Mouse (Mus musculus) c-Kit-positive CD71-positive TER-119-negative erythroid progenitor cells, embryonic 14.5 days (primary cell): Measurements from ENCODE around the gene Mrps26.
"Not testable (repeated sequence)": the region's sequence is repeated elsewhere in the genome, so short reads cannot be mapped to it uniquely, and the experiment has no call there.

Experiments
- DNase-seq: peaks from one replicate; pipeline ENCODE4 v3.0.0-alpha.2; 2013; ENCODE audit warnings: low read depth

Mrps26 gene

GRCm38 (mm10) chr2:130575873-130576272 lies 12.3 kb downstream of the Mrps26 start, which contains the start of gene Oxt:
Gene Oxt (plus strand): TSS chr2:130576173.
- no peak for DNase-seq

GRCm38 (mm10) chr2:130576564-130576963 lies 13.0 kb downstream of the Mrps26 start:
- not testable (repeated sequence) for DNase-seq

GRCm38 (mm10) chr2:130577021-130577420 lies 13.5 kb downstream of the Mrps26 start:
- no peak for DNase-seq

GRCm38 (mm10) chr2:130577632-130578031 lies 14.1 kb downstream of the Mrps26 start:
- peak; percentile 64 for DNase-seq

GRCm38 (mm10) chr2:130578148-130578547 lies 14.6 kb downstream of the Mrps26 start:
- DNase-seq: peak; percentile 50

- DNase-seq: no peak
Measured at GRCm38 (mm10) chr2:130579791-130580190, 16.2 kb downstream of the Mrps26 start.

GRCm38 (mm10) chr2:130581201-130581600 lies 17.7 kb downstream of the Mrps26 start:
- no peak for DNase-seq

- DNase-seq: no peak
Measured at GRCm38 (mm10) chr2:130582552-130582951, 19.0 kb downstream of the Mrps26 start, which contains the start of gene Avp. Gene Avp (minus strand): TSS chr2:130582554.

GRCm38 (mm10) chr2:130583902-130584560 lies 20.5 kb downstream of the Mrps26 start:
- no peak for DNase-seq

- no peak for DNase-seq
Measured at GRCm38 (mm10) chr2:130586016-130586415, 22.5 kb downstream of the Mrps26 start.

- DNase-seq: no peak
Measured at GRCm38 (mm10) chr2:130588373-130588772, 24.8 kb downstream of the Mrps26 start.

GRCm38 (mm10) chr2:130589157-130589556 lies 25.6 kb downstream of the Mrps26 start:
- no peak for DNase-seq

- DNase-seq: no peak
Measured at GRCm38 (mm10) chr2:130589761-130590160, 26.2 kb downstream of the Mrps26 start.

GRCm38 (mm10) chr2:130591016-130591415 lies 27.5 kb downstream of the Mrps26 start:
- no peak for DNase-seq

GRCm38 (mm10) chr2:130595596-130595995 lies 32.1 kb downstream of the Mrps26 start:
- no peak for DNase-seq

GRCm38 (mm10) chr2:130597601-130598010 lies 34.1 kb downstream of the Mrps26 start:
- no peak for DNase-seq

GRCm38 (mm10) chr2:130598399-130598798 lies 34.9 kb downstream of the Mrps26 start:
- no peak for DNase-seq

GRCm38 (mm10) chr2:130602195-130602594 lies 38.7 kb downstream of the Mrps26 start:
- DNase-seq: no peak

- DNase-seq: peak; percentile 32
Measured at GRCm38 (mm10) chr2:130613091-130613490, 49.5 kb downstream of the Mrps26 start.
